Mouse (Mus musculus) G1E-ER4 (cell line): Measurements from ENCODE around the gene Skint11. TPM values are rescaled to one million over a fixed set of nuclear protein-coding genes. Genes with fewer than 3 reads are reported as not detected.

Experiments
- GATA1 ChIP-seq: IDR thresholded peaks from one replicate; pipeline ENCODE4 v1.8.0; 2012; ENCODE audit warnings: low read length, inconsistent platforms
- polyA plus RNA-seq: library from polyadenylated mRNA; stranded (reverse); fragments of >175 nt; gene quantifications from 2 replicates; pipeline ENCODE4 v1.2.3, GENCODE M21; 2012

Gene Skint11
- polyA plus RNA-seq: not detected in 2 replicates

- no peak for TF ChIP-seq GATA1
These were observed at the start of gene Skint11 for GRCm38 (mm10) chr4:114163084-114163483. Skint11 (plus strand) TSS chr4:114163384.

GRCm38 (mm10) chr4:114161149-114161548 lies 2.0 kb upstream of the Skint11 start:
- no peak for TF ChIP-seq GATA1

Other genes starting within 250 kb of the Skint11 start
- not detected in 2 replicates for gene Skint5, start 163.9 kb upstream of the Skint11 start, polyA plus RNA-seq
- not detected in 2 replicates for gene Trabd2b, start 243.3 kb downstream of the Skint11 start, polyA plus RNA-seq